Mouse (Mus musculus) fat pad, adult 2 months (tissue): Measurements from ENCODE around the gene Vps72.

ENCODE experiments used
- DNase-seq: peaks from one replicate; pipeline ENCODE4 v3.0.0-alpha.2; 2011; ENCODE audit warnings: low read depth, low spot score; ENCODE audit errors: extremely low read depth

Vps72 gene

DNA sequence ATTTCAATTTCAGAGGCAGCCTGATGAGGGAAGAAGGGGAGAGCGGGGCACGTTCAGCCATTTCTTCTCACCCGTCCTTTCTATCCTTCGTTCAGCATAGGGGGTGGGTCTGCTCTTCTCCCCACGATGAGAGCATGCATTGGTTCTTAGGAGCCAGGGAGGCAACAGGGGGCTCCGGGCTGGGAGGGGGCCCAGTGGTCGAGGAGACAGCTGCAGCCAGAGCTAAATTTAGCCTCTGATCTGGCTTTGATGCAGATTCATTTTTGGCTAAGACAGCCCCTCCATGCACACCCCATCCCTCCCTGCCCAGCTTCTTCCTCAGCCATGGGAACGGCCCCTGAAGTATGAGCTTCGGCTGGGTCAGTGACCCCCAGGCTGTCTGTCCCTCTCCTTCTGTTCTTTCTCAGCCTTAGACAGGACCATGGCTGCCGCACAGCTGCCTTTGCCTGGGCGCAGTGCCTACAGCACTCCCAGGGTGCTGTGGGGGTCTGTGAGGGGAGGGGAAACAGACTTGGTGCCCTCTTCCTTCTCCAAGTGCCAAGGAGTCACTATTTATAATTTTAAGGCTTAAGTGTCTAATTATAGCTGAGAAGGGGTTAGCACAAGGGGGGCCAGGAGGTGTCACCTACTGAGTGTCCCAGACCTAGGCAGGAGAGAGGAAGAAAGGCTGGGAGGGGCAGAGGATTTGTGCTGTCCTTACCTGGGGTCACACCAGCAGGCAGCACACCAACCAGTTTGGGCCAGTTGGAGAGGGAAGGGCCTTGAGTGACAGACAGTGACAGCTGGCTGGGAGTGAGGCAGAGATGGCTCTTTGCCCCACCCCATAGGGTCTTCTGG is 52.8 kb downstream of the Vps72 start:
- DNase-seq = no peak

DNA sequence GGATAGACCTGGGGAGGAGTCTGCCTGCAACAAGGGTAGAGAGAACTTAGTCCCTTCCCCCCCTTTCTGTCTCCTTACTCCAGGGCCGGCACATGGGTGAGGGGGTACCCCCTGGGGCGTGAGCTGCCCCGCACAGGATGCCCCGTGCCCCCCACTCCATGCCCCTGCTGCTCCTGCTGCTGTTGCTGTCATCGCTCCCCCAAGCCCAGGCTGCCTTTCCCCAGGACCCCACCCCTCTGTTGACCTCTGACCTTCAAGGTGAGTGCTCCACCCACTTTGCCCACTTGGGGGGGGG is 53.4 kb downstream of the Vps72 start:
- DNase-seq = no peak

DNA sequence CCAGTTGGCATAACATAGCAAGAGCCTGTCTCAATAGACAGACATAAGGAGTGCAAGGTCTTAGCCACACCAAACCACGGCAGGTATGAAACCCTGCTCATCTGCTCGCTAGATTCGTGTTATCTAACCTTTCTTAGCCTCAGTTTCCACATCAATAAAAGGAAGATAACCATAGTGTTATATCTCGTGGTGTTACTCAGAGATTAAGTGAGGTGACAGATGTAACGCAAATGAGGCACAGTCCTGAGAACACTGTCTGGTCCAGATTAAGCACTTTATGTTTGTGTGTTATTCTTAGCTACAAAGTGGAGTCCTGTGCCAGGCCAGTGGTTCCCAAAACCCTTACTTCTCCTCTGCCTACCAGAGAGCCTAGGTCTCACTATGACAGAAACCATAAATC is 54.0 kb downstream of the Vps72 start:
- no peak for DNase-seq

DNA sequence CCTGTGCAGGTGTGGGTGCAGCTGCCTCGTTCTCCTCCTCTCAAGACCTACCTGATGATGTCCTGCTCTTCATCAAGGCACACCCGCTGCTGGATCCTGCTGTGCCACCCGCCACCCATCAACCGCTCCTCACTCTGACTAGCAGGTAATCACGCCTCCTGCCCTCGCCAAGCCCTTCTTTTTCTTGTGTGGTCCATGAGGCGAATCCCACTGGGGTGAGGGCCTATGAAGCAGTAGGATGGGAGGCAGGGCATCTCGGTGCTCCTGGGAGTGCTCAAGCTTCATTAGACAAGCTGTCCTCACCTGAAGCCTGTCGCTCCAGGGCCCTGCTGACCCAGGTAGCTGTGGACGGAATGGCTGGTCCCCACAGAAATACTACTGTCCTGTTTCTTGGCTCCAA is 59.2 kb downstream of the Vps72 start:
- no peak for DNase-seq

DNA sequence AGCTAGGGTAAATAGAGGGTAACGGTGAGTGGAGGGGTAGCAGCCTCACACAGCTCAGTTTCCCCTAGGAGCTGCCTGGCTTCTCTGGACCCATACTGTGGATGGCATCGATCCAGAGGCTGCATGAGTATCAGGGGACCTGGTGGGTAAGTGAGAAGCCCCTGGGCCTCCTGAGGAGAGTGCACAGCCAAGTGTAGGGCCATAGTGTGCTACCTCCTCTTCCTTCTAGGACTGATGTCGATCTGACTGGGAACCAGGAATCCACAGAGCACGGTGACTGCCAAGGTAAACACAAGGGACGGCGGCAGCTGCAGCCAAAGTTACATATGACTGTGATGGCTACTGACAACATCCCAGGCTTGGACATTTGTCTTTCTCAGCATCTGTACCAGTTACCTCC is 60.3 kb downstream of the Vps72 start:
- no peak for DNase-seq
